Mouse (Mus musculus) embryonic fibroblast, embryonic 13.5 days (primary cell): Measurements from ENCODE around the gene Dgat2.

ENCODE experiments used
- CTCF ChIP-seq: IDR thresholded peaks from 2 replicates; pipeline ENCODE4 v1.5.1; 2011; ENCODE audit warnings: mild to moderate bottlenecking, control low read depth, low read length, moderate library complexity, borderline replicate concordance; ENCODE audit not compliant: insufficient read depth
- POLR2A ChIP-seq: IDR thresholded peaks from 2 replicates; pipeline ENCODE4 v1.6.1; 2011; ENCODE audit warnings: low read depth, mild to moderate bottlenecking, control low read depth, low read length, moderate library complexity

DNA sequence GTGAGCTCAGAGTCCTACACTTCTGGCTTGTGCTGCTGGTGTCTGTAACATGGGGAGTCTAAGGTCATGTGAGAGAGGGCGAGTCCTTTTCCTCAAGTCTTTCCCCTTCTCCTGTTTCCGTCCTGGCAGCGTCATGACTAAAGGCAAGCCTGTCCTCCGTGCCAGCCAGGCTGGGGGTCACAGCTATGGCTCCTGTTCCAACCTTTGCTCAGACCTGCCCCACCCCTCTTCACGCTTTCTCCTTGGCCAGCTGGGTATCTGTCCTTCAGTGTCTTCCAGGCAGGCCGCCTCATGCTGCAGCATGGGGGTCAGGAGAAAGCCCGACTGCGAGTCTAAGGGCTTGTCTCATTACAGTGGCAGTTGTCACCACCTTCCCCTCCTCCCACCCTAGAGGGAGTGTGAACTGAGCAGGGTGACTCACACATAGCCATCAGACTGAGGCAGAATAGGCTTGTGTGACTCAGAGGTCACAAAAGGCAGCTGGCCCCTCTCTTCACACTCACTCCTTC, 32.9 kb upstream of the Dgat2 start:
- TF ChIP-seq CTCF: no peak
- TF ChIP-seq POLR2A: no peak
